18 mouse cellular contexts compared by ENCODE assay signal in the genomic region with DNA sequence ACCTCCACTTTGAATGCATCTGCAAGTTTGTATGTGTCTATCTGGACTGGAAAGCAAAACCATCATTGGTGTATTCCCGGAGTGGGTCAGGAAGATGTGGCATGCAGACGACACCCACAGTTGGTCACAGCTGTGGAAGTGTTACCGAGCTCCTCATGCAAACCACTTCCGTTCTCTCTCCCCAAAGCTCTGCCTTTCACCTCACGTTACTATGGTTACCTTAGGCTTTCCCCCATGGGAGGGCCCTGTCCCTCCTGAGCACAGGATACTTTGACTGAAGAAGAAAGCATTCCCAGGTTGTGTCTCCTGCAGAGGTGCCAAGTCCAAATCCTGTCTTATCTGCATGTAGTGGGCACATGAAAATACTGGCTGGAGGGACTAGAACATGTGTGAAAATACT. TPM values are rescaled to one million over a fixed set of nuclear protein-coding genes. Genes with fewer than 3 reads are reported as not detected.
DNase-seq lines count a peak whose midpoint lies in the region; ATAC-seq lines count a peak whose summit lies in the region.
"Had no signal": no experiment of that assay in that cellular context is flagged by ENCODE, and none has a peak within 500 bp of the region (broad histone marks: within the 10 kb centered on the region; RNA-seq: fewer than 3 reads in every experiment).

No protein-coding gene starts in this region.

- H3K4me1 ChIP-seq in heart, embryonic 16.5 days (ENCODE audit: control insufficient read depth, insufficient read depth, low read length) = peaks cover 15% of the 10 kb centered on the region
- no peaks in the 10 kb centered on the region for H3K4me1 ChIP-seq in midbrain, embryonic 10.5 days
- no peaks in the 10 kb centered on the region for H3K4me1 ChIP-seq in midbrain, embryonic 11.5 days (ENCODE audit: control insufficient read depth, insufficient read depth, low read length)

- intact Hi-C loops in heart, postnatal 25 days (cut with DNase I) = no loop called here

- H3K4me2 ChIP-seq in heart, embryonic 16.5 days (ENCODE audit: low read depth, low read length) = no peak overlapping the region
- H3K4me2 ChIP-seq in midbrain, embryonic 11.5 days = no peak overlapping the region

- H3K4me3 ChIP-seq in heart, embryonic 16.5 days (ENCODE audit: low read length) = no peak overlapping the region
- H3K4me3 ChIP-seq in midbrain, embryonic 10.5 days = no peak overlapping the region
- H3K4me3 ChIP-seq in midbrain, embryonic 11.5 days (ENCODE audit: low read depth, low read length) = no peak overlapping the region

- 42% methylated on average over 5 of the region's 5 CpGs for WGBS in heart, embryonic 16.5 days
- WGBS in midbrain, embryonic 10.5 days = 52% methylated on average over 5 of the region's 5 CpGs
- 51% methylated on average over 5 of the region's 5 CpGs for WGBS in midbrain, embryonic 11.5 days

- ATAC-seq in heart, embryonic 16.5 days (replicated peaks; ENCODE audit: extremely low read depth, insufficient read depth, low FRiP score) = 0 out of 2 replicates have a peak, but pooled peaks have one; percentile 10
- ATAC-seq in granulocyte monocyte progenitor cell, adult 5-6 weeks (replicated peaks; ENCODE audit: poor library complexity, severe bottlenecking) = peak; percentile 73
- no peak for ATAC-seq in midbrain, embryonic 11.5 days (ENCODE audit: low FRiP score)

- DNase-seq in heart, postnatal 25 days (ENCODE audit: low spot score) = no peak
- peak; percentile 52 to 55 for DNase-seq in spleen, adult 18-20 months
- DNase-seq in thymus, postnatal 36 days = peak; percentile 76 to 85
- DNase-seq in midbrain, embryonic 10.5 days (ENCODE audit: low spot score) = no peak
- DNase-seq in midbrain, embryonic 11.5 days (ENCODE audit: low spot score, missing footprints) = no peak
- no peak for DNase-seq in layer of hippocampus, postnatal 14 days (ENCODE audit: low spot score in 2 of 2)
- DNase-seq: cerebellum, adult 8-10 months; kidney, postnatal 25 days; right cerebral cortex, postnatal 4 days had no signal

- no peak overlapping the region for H3K9ac ChIP-seq in heart, embryonic 16.5 days (ENCODE audit: low read length)
- no peak overlapping the region for H3K9ac ChIP-seq in midbrain, embryonic 11.5 days (ENCODE audit: low read length)

- no peaks in the 10 kb centered on the region for H3K9me3 ChIP-seq in heart, embryonic 16.5 days (replicated peaks; ENCODE audit: control insufficient read depth, low read length)
- H3K9me3 ChIP-seq in midbrain, embryonic 10.5 days (replicated peaks) = no peaks in the 10 kb centered on the region
- H3K9me3 ChIP-seq in midbrain, embryonic 11.5 days (ENCODE audit: control insufficient read depth, low read length) = no peaks in the 10 kb centered on the region

- no peaks in the 10 kb centered on the region for H3K27me3 ChIP-seq in heart, embryonic 16.5 days (ENCODE audit: control insufficient read depth, insufficient read depth, low read length)
- no peaks in the 10 kb centered on the region for H3K27me3 ChIP-seq in midbrain, embryonic 10.5 days (ENCODE audit: low read depth, poor library complexity, severe bottlenecking)
- H3K27me3 ChIP-seq in midbrain, embryonic 11.5 days (ENCODE audit: control insufficient read depth, insufficient read depth, low read length) = no peaks in the 10 kb centered on the region

- H3K27ac ChIP-seq in heart, embryonic 16.5 days (ENCODE audit: low read length) = no peak overlapping the region
- no peak overlapping the region for H3K27ac ChIP-seq in midbrain, embryonic 10.5 days (replicated peaks)
- H3K27ac ChIP-seq in midbrain, embryonic 11.5 days (ENCODE audit: low read depth, low read length) = no peak overlapping the region
- H3K27ac ChIP-seq: macrophage had no signal

- no peaks in the 10 kb centered on the region for H3K36me3 ChIP-seq in heart, embryonic 16.5 days (ENCODE audit: control insufficient read depth, insufficient read depth)
- no peaks in the 10 kb centered on the region for H3K36me3 ChIP-seq in midbrain, embryonic 10.5 days
- no peaks in the 10 kb centered on the region for H3K36me3 ChIP-seq in midbrain, embryonic 11.5 days (ENCODE audit: control insufficient read depth, insufficient read depth, low read length)

RNA-seq across cellular contexts. Expression of gene Rtf2, which starts 6.6 kb away (rescaled TPM):
- 53.2 and 60.5 TPM in 2 replicates for polyA plus RNA-seq in heart, embryonic 16.5 days (2015; fragmentation: Nextera tagmentation; extraction: Ambion mirVana)
- 10 to 100 TPM; 28.0 to 28.5 TPM for total RNA-seq in heart, postnatal 25 days (2021)
- 44.7 and 59.2 TPM in 2 replicates for total RNA-seq in granulocyte monocyte progenitor cell, adult 5-6 weeks (2014; fragmentation: Nextera tagmentation)
- total RNA-seq in granulocyte monocyte progenitor cell, adult 5-6 weeks (2017) = 147 and 160 TPM in 2 replicates
- polyA plus RNA-seq in midbrain, embryonic 10.5 days (2016; fragmentation: Nextera tagmentation; extraction: Ambion mirVana) = 85.6 and 93.9 TPM in 2 replicates
- polyA plus RNA-seq in midbrain, embryonic 11.5 days (2014; fragmentation: Nextera tagmentation; extraction: Ambion mirVana) = 86.8 and 94.7 TPM in 2 replicates
- 10 to 100 TPM; 63.3 to 63.6 TPM for total RNA-seq in layer of hippocampus, postnatal 14 days (2021)

RNA-seq across cellular contexts. Expression of gene Gcnt7, which starts 24.6 kb away (rescaled TPM):
- 1.3 and 1.4 TPM in 2 replicates for polyA plus RNA-seq in heart, embryonic 16.5 days (2015; fragmentation: Nextera tagmentation; extraction: Ambion mirVana)
- total RNA-seq in heart, postnatal 25 days (2021) = not detected
- not detected in 2 replicates for total RNA-seq in granulocyte monocyte progenitor cell, adult 5-6 weeks (2014; fragmentation: Nextera tagmentation)
- not detected in 2 replicates for total RNA-seq in granulocyte monocyte progenitor cell, adult 5-6 weeks (2017)
- 1.7 and 2.0 TPM in 2 replicates for polyA plus RNA-seq in midbrain, embryonic 10.5 days (2016; fragmentation: Nextera tagmentation; extraction: Ambion mirVana)
- polyA plus RNA-seq in midbrain, embryonic 11.5 days (2014; fragmentation: Nextera tagmentation; extraction: Ambion mirVana) = 0.84 and 0.86 TPM in 2 replicates
- not detected for total RNA-seq in layer of hippocampus, postnatal 14 days (2021)
- total RNA-seq: heart, adult 18-20 months; heart, postnatal 10 days; left cerebral cortex, adult 8-10 months; liver, adult 2 months had no signal
- polyA plus RNA-seq: brain, embryonic 14.5 days; liver, adult 2 months; macrophage had no signal

RNA-seq across cellular contexts. Expression of gene Fam209, which starts 38.6 kb away (rescaled TPM):
- 0.21 TPM in 1 of 2 replicates, not detected in the other for polyA plus RNA-seq in heart, embryonic 16.5 days (2015; fragmentation: Nextera tagmentation; extraction: Ambion mirVana)
- total RNA-seq in heart, postnatal 25 days (2021) = not detected
- 2.5 and 2.6 TPM in 2 replicates for total RNA-seq in granulocyte monocyte progenitor cell, adult 5-6 weeks (2014; fragmentation: Nextera tagmentation)
- total RNA-seq in granulocyte monocyte progenitor cell, adult 5-6 weeks (2017) = 4.3 and 5.4 TPM in 2 replicates
- polyA plus RNA-seq in midbrain, embryonic 10.5 days (2016; fragmentation: Nextera tagmentation; extraction: Ambion mirVana) = 0.17 and 0.53 TPM in 2 replicates
- 0.65 TPM in 1 of 2 replicates, not detected in the other for polyA plus RNA-seq in midbrain, embryonic 11.5 days (2014; fragmentation: Nextera tagmentation; extraction: Ambion mirVana)
- total RNA-seq in layer of hippocampus, postnatal 14 days (2021) = under 1 TPM; 0.51 to 0.79 TPM
- total RNA-seq: heart, adult 18-20 months; heart, postnatal 10 days; left cerebral cortex, adult 8-10 months had no signal
- polyA plus RNA-seq: intestine, embryonic 14.5 days had no signal

RNA-seq across cellular contexts. Expression of gene Cass4, which starts 40.2 kb away (rescaled TPM):
- polyA plus RNA-seq in heart, embryonic 16.5 days (2015; fragmentation: Nextera tagmentation; extraction: Ambion mirVana) = 1.0 TPM in 2 replicates
- under 1 TPM; 0.45 to 0.47 TPM for total RNA-seq in heart, postnatal 25 days (2021)
- 0.41 and 0.64 TPM in 2 replicates for total RNA-seq in granulocyte monocyte progenitor cell, adult 5-6 weeks (2014; fragmentation: Nextera tagmentation)
- total RNA-seq in granulocyte monocyte progenitor cell, adult 5-6 weeks (2017) = 0.93 and 1.4 TPM in 2 replicates
- polyA plus RNA-seq in midbrain, embryonic 10.5 days (2016; fragmentation: Nextera tagmentation; extraction: Ambion mirVana) = 0.21 and 0.25 TPM in 2 replicates
- 0.31 TPM in 1 of 2 replicates, not detected in the other for polyA plus RNA-seq in midbrain, embryonic 11.5 days (2014; fragmentation: Nextera tagmentation; extraction: Ambion mirVana)
- under 1 TPM; 0.51 to 0.64 TPM for total RNA-seq in layer of hippocampus, postnatal 14 days (2021)
- total RNA-seq: liver, adult 2 months had no signal
- polyA plus RNA-seq: liver, adult 2 months had no signal

Comparison
In these comparisons a context has a peak if more than half of its experiments do, and no peak if none do; other contexts are left out.
1. DNase-seq: peak in spleen, adult 18-20 months (2 of 2) and thymus, postnatal 36 days (2 of 2); none in heart, postnatal 25 days (single experiment), midbrain, embryonic 10.5 days (single experiment), midbrain, embryonic 11.5 days (single experiment) and layer of hippocampus, postnatal 14 days (0 of 2).